Mouse (Mus musculus) heart, adult 9 months (tissue): Measurements from ENCODE around the gene Cdkn1a.
"Not testable (repeated sequence)": the region's sequence is repeated elsewhere in the genome, so short reads cannot be mapped to it uniquely, and the experiment has no call there.

ENCODE experiments used
- DNase-seq, 2 experiments: peaks; one replicate each; pipeline ENCODE4 v3.0.0; 2022; ENCODE audit warnings: low spot score in 2 of 2

The Cdkn1a gene

GRCm38 (mm10) chr17:29058487-29058886 is 32.3 kb upstream of the Cdkn1a start:
- no peak for DNase-seq

GRCm38 (mm10) chr17:29059581-29059980 is 31.2 kb upstream of the Cdkn1a start:
- DNase-seq, result no peak

GRCm38 (mm10) chr17:29060946-29061345 is 29.8 kb upstream of the Cdkn1a start:
- no peak for DNase-seq

GRCm38 (mm10) chr17:29062119-29063035 is 28.4 kb upstream of the Cdkn1a start:
- DNase-seq, result peak; percentile 51 to 66

GRCm38 (mm10) chr17:29063121-29063987 is 27.4 kb upstream of the Cdkn1a start:
- no peak for DNase-seq

DNA sequence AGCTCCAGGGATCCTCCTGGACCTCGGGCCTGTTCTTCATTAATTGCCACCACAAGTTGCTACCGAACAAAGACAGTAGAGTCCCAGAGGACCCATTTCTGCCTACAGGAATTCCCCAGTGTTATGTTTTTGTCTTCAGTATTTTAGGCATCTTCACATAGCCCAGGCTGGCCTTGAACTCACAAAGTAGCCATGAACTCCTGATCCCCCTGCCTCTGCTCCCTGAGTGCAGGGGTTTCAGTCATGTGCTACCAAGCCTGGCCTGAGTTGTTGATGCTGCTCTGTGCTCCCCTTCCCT is 26.8 kb upstream of the Cdkn1a start:
- DNase-seq, result no peak

DNA sequence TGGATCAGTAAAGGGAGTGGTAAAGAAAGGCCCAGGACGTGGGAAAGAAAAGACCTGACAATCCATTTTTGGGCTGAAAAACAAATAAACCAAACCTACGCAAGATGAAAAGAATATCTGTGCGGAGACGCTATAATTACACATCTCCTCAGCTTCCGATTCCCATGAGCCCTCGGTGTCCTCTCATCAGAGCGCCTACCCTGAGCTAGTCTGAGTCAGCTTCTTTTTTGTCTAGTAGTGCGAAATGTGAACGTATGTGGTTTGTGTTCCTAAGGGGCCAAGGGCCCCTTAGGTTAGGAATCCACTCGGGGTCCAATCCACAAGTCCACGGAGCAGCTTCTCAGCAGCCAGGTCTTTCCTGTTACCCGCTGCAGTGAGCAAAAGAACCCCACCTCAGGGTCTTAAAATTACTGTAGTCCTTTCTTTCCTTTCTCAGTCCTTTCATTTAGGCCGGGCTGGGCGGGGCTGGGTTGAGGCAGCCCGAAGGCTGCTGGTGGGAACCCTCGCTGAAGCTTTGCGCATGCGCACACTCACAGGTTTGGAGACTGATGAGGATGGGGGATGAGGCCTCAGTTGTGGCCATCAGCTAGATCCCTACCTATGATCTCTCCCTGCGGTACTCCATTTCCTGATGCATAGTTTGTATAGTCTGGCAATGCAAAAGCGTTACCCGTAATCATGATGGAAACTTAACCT is 25.4 kb upstream of the Cdkn1a start:
- no peak for DNase-seq

- DNase-seq, result no peak
Observed at GRCm38 (mm10) chr17:29065971-29066370, 24.8 kb upstream of the Cdkn1a start.

- not testable (repeated sequence) for DNase-seq
Observed at GRCm38 (mm10) chr17:29067416-29067815, 23.4 kb upstream of the Cdkn1a start.

DNA sequence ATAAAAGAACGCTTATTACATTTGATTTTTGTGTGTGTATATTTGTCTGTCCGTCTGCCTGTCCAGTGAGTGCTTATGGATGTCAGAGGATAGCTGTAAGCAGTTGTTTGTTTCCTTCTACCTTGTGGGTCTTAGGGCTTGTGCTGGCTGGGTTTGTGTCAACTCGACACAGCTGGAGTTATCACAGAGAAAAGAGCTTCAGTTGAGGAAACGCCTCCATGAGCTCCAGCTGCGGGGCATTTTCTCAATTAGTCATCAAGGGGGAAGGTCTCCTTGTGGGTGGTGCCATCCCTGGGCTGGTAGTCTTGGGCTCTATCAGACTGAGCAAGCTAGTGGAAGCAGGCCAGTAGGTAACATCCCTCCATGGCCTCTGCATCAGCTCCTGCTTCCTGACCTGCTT is 22.9 kb upstream of the Cdkn1a start:
- no peak for DNase-seq

- no peak for DNase-seq
Observed at GRCm38 (mm10) chr17:29069063-29069462, 21.7 kb upstream of the Cdkn1a start.

- DNase-seq, result no peak
Observed at GRCm38 (mm10) chr17:29071820-29072219, 19.0 kb upstream of the Cdkn1a start.

DNA sequence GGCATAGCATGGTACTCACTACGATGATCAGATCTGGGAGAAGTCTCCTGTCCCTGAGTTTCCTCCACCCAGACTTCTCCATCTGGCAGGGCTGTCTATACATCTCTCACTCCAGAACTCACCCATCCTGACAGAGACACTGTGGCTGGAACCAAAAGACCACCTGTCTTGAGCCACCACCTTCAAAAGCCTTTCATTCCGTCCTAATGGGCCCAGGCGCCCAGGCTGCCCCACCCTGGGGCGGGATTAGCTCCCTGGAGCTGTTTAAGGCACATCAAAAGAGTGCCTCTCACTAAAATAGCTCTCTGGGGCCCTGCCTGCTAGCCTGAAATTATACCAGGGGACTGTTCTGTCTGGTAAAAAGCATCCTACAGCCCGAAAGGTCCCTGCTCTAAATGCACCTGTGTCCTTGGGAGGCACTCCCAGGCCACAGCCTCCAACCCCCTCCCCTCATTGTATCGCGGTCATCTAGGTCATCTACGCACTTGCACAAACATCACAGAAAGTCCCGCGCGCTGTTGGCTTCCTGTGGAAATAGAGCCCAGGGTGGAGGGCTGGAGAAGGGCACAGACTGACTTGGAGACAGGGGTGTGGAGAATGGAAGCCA is 18.0 kb upstream of the Cdkn1a start:
- DNase-seq, result no peak

GRCm38 (mm10) chr17:29073313-29073712 is 17.5 kb upstream of the Cdkn1a start:
- DNase-seq, result no peak

DNA sequence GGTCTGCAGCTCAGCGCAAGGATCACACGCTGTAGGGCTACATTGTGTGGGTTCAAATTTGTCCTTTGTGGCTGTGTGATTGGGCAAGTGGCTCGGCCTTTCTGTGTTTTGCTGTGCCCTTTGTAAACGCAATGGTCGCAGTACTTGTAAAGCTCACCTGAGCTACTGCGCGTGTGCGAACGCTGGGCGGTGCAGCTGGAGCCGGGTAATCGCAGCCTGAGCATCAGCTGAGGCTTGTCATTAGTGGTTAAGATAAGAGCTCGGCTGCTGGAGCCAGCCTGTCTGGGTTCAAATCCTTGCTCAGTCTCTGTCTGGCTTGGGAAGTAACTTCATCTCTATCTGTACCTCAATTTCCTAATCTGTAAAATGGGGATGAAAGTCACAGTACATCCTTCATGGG is 16.7 kb upstream of the Cdkn1a start:
- no peak for DNase-seq

DNA sequence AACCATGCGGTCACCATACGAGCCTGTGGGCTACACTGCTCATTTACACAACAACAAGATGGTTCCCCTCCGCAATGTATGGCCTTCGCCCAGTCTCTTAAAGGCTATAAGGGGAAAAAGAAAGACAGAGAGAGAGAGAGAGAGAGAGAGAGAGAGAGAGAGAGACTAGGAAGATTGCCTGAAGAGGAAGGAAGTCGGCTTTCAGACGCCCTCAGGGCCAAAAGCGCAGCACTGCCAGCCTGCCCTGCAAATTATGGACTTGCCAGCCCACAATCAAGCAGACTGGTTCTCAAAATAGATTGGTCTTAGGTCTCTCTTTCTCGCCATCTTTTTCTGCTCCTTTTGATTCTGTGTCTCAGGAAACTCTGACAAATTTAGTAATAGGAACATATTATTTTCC is 14.5 kb upstream of the Cdkn1a start:
- DNase-seq, result no peak

DNA sequence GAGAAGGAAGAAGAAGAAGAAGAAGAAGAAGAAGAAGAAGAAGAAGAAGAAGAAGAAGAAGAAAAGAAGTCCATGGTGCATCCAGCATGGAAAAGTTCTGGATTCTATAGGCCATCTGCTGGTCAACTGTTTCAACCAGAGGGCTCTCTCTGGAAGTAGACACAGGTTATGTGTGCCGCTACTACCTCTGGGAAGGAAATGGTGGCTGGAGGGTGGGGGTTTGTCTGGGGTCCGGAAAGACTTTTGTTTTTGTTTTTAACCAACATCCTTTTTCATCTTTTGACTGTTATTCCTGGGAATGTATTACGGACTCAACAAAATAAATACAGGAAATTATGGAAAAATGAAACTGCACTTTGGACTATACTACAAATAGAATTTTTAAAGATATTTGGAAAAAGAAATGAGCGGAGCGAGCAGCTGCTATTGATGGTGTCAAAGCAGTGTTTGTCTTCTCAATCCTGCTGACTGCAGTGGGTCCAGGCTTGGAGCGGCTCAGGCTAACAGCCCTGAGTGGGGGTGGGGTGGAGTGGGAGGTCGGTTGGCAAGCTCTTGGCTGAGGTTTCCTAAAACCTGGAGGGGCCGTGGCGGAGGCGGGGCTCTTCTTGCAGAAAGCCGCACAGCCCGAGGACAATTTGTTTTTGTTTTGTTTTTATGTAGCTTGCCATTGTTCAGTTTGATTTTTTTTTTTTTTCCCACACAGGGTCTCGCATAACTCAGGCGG is 12.8 kb upstream of the Cdkn1a start:
- no peak for DNase-seq

DNA sequence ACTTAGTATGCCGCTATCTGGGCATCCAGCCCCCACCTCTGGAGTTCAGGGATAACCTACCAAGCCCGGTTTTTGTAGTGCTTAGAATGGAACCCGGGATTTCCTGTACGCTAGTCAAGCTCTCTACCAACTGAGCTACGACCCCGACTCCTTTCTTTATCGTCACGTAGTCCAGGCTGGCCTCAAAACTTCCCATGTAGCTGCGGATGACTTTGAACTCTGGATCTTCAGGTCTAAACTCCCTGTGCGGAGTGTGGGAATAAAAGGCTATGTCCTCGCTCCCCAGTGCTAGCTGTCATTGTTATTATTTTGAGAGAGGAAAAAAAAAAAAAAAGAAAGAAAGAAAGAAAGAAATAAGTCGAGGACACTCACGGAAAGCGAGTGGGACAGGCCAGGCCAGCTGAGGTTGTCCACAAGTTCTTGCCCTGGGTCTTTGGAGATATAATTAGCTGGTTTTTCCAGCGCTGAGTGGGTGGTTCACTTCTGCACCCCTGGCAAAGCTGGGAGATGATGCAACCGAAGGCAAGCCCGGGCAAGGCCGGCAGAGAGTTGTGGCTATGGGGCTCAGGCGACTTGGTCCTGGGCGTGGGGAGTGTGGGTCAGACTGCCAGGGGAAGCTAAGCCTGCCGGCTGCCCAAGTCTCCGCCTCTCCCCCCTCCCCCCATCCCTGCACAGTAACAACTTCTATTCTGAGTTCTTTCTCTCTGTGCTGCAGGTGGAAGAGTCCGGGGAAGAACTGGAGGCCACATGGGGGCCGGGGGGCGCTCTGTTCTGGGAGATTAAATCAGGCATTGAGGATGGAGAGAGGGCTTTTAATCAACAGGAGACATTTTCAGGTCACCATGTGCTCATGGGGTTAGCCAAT is 12.0 kb upstream of the Cdkn1a start:
- peak; percentile 78 to 86 for DNase-seq

GRCm38 (mm10) chr17:29080758-29081617 is 9.8 kb upstream of the Cdkn1a start:
- no peak for DNase-seq
